Mouse (Mus musculus) hindbrain, embryonic 14.5 days (tissue): Measurements from ENCODE around the gene Zfp652. TPM values are rescaled to one million over a fixed set of nuclear protein-coding genes. Genes with fewer than 3 reads are reported as not detected.

Experiments used
- ATAC-seq: fragments of 200-750 bp; cut with Nextera tagmentation; 2 replicates; pipeline ENCODE4 v1.8.0; 2017; ENCODE audit warnings: moderate number of reproducible peaks, mild to moderate bottlenecking, moderate TSS enrichment, moderate library complexity; ENCODE audit not compliant: low FRiP score
- DNase-seq: peaks from one replicate; pipeline ENCODE4 v3.0.0-alpha.2; 2015; ENCODE audit warnings: low spot score
- H3K27ac ChIP-seq: fragments of 300-500 bp; sonication (generic); 2 replicates; pipeline ENCODE4 v1.5.1; 2014; ENCODE audit warnings: mild to moderate bottlenecking, moderate library complexity
- H3K27me3 ChIP-seq: fragments of 300-500 bp; sonication (generic); 2 replicates; pipeline ENCODE4 v1.6.1; 2014; ENCODE audit warnings: mild to moderate bottlenecking, low read length, mixed read lengths; ENCODE audit not compliant: control insufficient read depth, insufficient read depth
- H3K36me3 ChIP-seq: fragments of 300-500 bp; sonication (generic); replicated peaks from 2 replicates; pipeline ENCODE4 v1.6.1; 2014; ENCODE audit not compliant: control insufficient read depth, insufficient read depth
- H3K4me1 ChIP-seq: fragments of 300-500 bp; sonication (generic); replicated peaks from 2 replicates; pipeline ENCODE4 v1.6.1; 2014; ENCODE audit warnings: antibody characterized with exemption, low read length, mixed read lengths; ENCODE audit not compliant: control insufficient read depth, insufficient read depth
- H3K4me2 ChIP-seq: fragments of 300-500 bp; sonication (generic); replicated peaks from 2 replicates; pipeline ENCODE4 v1.6.1; 2014; ENCODE audit warnings: mild to moderate bottlenecking, moderate library complexity
- H3K4me3 ChIP-seq: fragments of 300-500 bp; sonication (generic); replicated peaks from 2 replicates; pipeline ENCODE4 v1.5.1; 2014; ENCODE audit warnings: mild to moderate bottlenecking, low read length
- H3K9ac ChIP-seq: fragments of 300-500 bp; sonication (generic); 2 replicates; pipeline ENCODE4 v1.6.1; 2014
- H3K9me3 ChIP-seq: fragments of 300-500 bp; sonication (generic); 2 replicates; pipeline ENCODE4 v1.6.1; 2016; ENCODE audit warnings: low read length; ENCODE audit not compliant: control insufficient read depth
- WGBS: fragments of 180-500 bp; shearing (Covaris S2); extraction: QIAGEN DNeasy Blood & Tissue Kit; methylation state at CpG from one replicate; pipeline ENCODE4 v1.1.7; 2014; 5-methylcytosine and 5-hydroxymethylcytosine counted together
- polyA plus RNA-seq: library from polyadenylated mRNA; unstranded; fragments of >200 nt; fragmentation: Nextera tagmentation; extraction: Ambion mirVana; gene quantifications from 2 replicates; pipeline ENCODE4 v1.2.1, GENCODE M21; 2014

Gene Zfp652
- polyA plus RNA-seq, 1 experiment from 2014 or later, result 12.8 TPM

DNA sequence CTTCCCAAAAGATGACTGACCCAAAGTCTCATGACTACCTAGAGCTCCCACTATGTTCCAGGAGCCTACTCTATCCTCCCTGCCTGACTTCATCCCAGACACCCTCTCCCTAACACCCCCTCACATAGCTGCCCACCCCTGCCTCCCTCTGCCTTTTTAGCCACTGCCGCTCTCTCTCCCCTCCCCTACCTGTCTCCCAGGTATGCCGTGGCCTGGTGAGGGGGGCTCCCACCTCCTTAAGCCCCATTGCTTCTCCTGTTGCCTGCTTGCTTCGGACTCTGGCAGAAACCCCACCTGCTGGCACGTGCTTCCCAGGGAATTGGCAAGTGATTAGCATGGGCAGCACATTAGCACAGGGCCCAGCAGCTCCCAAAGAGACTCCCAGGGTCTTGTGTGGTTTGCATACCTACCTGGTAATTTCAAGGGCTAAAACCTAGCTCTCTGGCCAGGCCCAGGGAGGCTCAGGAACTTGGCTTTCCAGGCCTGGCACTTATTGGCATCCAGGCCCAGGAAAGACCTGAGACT is 117.1 kb downstream of the Zfp652 start:
- Histone ChIP-seq H3K4me1 (peaks cover 15% of the 10 kb centered on the region; the same call in 1 of the 2 replicates), H3K4me3 (no peak overlapping the region)

DNA sequence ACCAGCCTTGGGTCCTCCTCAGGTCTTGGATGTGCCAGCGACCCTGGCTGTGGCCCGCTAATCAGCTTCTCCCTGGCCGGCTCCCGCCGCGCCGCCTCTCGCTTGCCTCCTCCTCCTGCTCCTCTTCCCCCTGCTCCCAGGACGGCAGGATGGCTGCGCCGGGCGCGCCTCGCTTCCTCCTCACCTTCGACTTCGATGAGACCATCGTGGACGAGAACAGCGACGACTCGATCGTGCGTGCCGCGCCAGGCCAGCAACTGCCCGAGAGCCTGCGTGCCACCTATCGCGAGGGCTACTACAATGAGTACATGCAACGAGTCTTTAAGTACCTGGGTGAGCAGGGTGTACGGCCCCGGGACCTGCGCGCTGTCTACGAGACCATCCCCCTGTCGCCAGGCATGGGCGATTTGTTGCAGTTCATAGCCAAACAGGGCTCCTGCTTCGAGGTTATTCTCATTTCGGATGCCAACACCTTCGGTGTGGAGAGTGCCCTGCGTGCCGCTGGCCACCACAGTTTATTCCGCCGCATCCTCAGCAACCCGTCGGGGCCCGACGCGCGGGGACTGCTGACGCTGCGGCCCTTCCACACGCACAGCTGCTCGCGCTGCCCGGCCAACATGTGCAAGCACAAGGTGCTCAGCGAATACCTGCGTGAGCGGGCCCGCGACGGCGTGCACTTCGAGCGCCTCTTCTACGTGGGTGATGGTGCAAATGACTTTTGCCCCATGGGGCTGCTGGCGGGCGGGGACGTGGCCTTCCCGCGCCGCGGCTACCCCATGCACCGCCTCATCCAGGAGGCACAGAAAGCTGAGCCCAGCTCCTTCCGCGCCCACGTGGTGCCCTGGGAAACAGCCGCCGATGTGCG is 118.2 kb downstream of the Zfp652 start:
- H3K36me3 ChIP-seq, result no peaks in the 10 kb centered on the region
- peak overlapping the region; percentile 16; the same call in 1 of the 2 replicates for H3K9ac ChIP-seq
- H3K4me3 ChIP-seq, result peak overlapping the region; percentile 21
- H3K9me3 ChIP-seq, result no peaks in the 10 kb centered on the region
- no peak overlapping the region for H3K27ac ChIP-seq
- peak overlapping the region; percentile 49 for H3K4me2 ChIP-seq
- DNase-seq (no peak), ATAC-seq (no peak)
- peaks cover 93% of the 10 kb centered on the region for H3K27me3 ChIP-seq
- H3K4me1 ChIP-seq, result peaks cover 15% of the 10 kb centered on the region; the same call in 1 of the 2 replicates
- WGBS, result 2% methylated on average over 80 of the region's 80 CpGs

More for the DNA sequence above, 117.1 kb downstream of the Zfp652 start:
- 36% methylated on average over 4 of the region's 4 CpGs for WGBS
- DNase-seq, result no peak
- Histone ChIP-seq H3K27me3 (peaks cover 93% of the 10 kb centered on the region), H3K4me2 (no peak overlapping the region), H3K27ac (no peak overlapping the region), H3K9ac (no peak overlapping the region), H3K36me3 (no peaks in the 10 kb centered on the region), H3K9me3 (no peaks in the 10 kb centered on the region)
- no peak for ATAC-seq

DNA sequence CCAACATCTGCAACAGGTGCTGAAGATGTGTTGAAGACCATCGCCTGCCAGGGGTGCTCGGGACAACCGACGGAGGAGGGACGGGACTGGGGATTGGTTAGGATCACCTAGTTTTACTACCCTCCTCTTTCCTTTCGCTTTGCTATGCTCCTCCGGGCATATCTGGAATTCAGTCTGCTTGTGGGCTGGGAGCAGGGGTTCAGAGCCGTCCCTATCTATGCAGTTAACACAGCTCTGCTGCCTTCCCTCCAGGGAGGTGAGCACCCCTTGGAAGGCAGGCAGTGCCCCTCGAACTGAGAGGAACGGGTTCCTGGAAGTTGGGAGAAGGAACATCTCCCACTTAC is 118.8 kb downstream of the Zfp652 start:
- peak overlapping the region; percentile 21 for H3K4me3 ChIP-seq
- H3K27ac ChIP-seq, result no peak overlapping the region
- H3K4me2 ChIP-seq, result peak overlapping the region; percentile 49
- ATAC-seq (no peak), DNase-seq (no peak)
- H3K27me3 ChIP-seq, result peaks cover 96% of the 10 kb centered on the region
- H3K4me1 ChIP-seq, result peaks cover 15% of the 10 kb centered on the region; the same call in 1 of the 2 replicates
- H3K36me3 ChIP-seq, result no peaks in the 10 kb centered on the region
- H3K9me3 ChIP-seq, result no peaks in the 10 kb centered on the region
- peak overlapping the region; percentile 16; the same call in 1 of the 2 replicates for H3K9ac ChIP-seq
- 2% methylated on average over 10 of the region's 10 CpGs for WGBS

DNA sequence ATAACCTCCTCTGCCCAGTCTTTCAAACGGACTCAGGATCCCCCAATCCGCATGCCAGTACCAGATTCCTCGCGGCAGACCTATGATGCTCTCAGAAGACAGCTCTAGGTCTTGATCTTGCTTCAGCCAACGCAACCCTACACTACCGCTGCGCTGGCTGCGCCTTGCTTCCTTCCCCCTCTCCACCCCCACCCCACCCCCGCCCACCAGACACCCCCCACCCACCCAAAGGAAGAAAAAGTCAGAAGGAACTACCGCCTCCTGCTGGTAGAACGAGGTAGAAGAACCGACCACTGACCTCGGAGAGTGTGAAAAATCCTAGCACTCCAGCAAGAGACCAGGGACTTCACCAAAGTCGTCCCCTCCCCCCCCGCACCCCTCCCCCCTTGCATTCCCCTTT is 119.2 kb downstream of the Zfp652 start:
- ATAC-seq (no peak), DNase-seq (no peak)
- 5% methylated on average over 14 of the region's 15 CpGs for WGBS
- Histone ChIP-seq H3K4me3 (peak overlapping the region; percentile 21; the same call in 1 of the 2 replicates), H3K9me3 (no peaks in the 10 kb centered on the region), H3K27ac (no peak overlapping the region), H3K36me3 (no peaks in the 10 kb centered on the region), H3K9ac (no peak overlapping the region), H3K27me3 (peaks cover 95% of the 10 kb centered on the region), H3K4me2 (no peak overlapping the region), H3K4me1 (peaks cover 15% of the 10 kb centered on the region; the same call in 1 of the 2 replicates)

DNA sequence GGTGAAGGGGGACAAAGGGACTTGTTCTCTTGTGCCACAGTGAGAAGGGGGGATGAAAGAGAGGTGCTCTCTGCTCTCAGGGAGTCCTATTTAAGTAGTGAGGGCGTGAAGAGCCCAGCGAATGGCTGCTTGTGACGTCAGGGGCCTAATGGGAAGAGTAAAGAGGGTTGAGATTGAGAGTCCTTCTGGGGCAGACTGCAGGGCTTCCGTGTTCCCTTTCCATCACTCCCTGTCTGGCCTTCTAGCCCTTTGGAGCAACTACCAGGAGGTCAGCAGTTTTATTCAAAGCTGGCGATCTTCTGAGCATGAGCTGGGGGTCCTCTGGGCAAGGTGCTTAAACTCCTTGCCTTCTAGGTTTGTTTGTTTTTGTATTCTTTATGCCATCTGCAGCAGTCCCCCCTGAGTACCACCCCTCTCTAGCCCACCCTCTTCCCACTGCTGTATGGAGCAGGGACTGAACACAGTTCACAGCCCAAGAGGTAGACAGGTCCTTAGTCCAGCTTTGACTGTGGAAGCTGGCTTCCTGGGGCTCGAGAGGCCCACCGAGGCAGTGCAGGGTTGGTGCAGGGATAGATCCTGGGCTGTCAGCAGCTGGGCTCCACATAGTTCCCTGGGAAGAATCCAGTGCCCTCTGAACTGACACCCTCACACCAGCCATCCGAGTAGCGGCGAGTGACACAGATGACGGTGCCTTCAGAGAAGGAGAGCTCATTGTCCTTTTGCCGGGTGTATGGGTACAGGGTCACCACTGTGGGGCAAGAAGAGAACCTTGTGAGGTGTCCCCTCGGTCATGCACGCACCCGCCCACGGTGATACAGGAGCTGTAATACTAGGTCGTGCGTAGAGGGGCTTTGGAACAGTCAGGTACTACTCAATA is 119.9 kb downstream of the Zfp652 start:
- WGBS, result 34% methylated on average over 18 of the region's 18 CpGs

DNA sequence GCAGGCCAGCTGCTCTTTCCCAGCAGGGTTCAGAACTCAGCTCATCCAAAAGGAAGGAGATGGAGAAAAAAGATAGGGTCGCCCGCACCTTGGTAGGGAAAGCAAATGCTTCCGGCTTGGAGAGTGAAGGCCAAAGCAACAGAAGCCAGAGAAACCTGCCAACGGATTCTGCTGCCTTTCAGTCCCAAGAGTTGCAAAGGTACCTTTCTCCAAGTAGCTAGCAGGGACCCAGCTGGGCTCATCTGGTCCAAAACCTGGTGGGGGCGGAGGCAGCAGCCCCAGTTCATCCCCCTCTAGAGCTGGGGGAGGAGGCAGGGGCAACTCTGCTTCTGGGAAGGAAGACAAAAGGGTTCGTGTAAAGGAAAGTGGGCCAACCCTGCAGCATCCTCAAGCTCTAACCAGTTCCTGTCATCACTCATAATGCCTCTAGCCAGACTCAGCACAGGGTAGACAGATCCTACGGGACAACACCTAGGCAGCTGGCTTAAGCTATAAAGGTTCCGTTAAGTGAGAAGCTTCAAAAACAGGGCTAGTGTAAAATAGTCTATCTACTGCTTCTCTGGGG is 120.6 kb downstream of the Zfp652 start:
- Histone ChIP-seq H3K4me2 (no peak overlapping the region), H3K9ac (no peak overlapping the region), H3K4me3 (no peak overlapping the region), H3K36me3 (no peaks in the 10 kb centered on the region), H3K4me1 (peaks cover 15% of the 10 kb centered on the region; the same call in 1 of the 2 replicates), H3K27ac (no peak overlapping the region), H3K9me3 (no peaks in the 10 kb centered on the region), H3K27me3 (peaks cover 90% of the 10 kb centered on the region)
- no peak for DNase-seq
- no peak for ATAC-seq
- WGBS, result 27% methylated on average over 8 of the region's 8 CpGs

More for the DNA sequence above, 119.9 kb downstream of the Zfp652 start:
- Histone ChIP-seq H3K27me3 (peaks cover 94% of the 10 kb centered on the region), H3K4me2 (no peak overlapping the region), H3K9me3 (no peaks in the 10 kb centered on the region), H3K4me1 (peaks cover 15% of the 10 kb centered on the region; the same call in 1 of the 2 replicates), H3K36me3 (no peaks in the 10 kb centered on the region), H3K4me3 (no peak overlapping the region), H3K9ac (no peak overlapping the region), H3K27ac (no peak overlapping the region)
- DNase-seq (no peak), ATAC-seq (no peak)

DNA sequence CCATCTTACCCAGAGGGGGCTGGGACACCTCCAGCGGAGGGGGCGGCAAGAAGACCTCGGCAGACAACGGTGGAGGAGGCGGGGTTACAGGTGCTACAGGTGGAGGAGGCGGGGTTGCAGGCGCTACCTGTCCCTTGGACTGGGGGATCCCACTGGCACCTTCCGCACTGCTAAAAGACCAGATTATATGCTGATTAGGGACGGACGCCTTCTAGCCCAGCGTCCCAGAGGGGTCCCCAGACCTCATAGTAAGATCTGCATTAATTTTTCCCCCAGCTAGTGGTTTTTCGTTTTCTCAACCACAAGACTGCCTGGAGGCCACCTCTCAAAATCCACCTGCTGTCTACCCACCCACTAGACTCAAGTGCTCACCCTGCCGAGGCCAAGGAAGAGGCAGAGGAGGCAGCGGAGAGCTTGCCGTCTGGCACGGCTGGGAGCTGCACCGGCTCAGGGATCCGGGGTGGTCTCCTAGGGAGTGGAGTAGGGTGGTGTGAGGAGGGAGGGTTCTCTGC is 121.2 kb downstream of the Zfp652 start:
- peaks cover 84% of the 10 kb centered on the region for H3K27me3 ChIP-seq
- H3K4me1 ChIP-seq, result peaks cover 15% of the 10 kb centered on the region; the same call in 1 of the 2 replicates
- no peak overlapping the region for H3K4me2 ChIP-seq
- no peaks in the 10 kb centered on the region for H3K9me3 ChIP-seq
- no peaks in the 10 kb centered on the region for H3K36me3 ChIP-seq
- H3K9ac ChIP-seq, result no peak overlapping the region
- DNase-seq (no peak), ATAC-seq (no peak)
- no peak overlapping the region for H3K4me3 ChIP-seq
- H3K27ac ChIP-seq, result no peak overlapping the region
- WGBS, result 5% methylated on average over 18 of the region's 18 CpGs

DNA sequence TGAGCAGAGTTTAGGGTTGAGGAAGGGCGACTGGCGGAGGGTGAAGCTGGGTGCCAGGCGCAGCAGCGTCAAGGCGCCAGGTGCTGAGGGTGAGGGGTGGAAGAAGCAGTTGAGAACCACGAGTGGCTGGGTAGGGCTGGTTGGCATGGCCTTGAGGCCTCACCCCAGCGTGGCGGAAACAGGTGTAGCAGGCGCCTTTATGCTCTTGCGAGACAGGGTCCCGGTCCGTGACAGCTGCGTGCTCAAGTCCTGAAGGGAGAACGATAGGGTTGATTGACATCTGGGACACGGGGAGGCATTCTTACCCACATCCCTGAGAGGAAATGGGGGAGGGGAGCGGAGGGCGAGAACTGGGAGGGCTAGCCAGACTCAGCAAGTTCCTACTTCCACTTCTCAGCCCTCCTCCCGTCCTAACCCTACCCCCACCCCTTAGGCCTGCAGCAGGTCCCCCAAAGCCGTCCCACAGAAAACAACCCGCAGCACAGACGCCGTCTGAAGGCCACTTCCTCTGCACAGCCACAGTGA is 121.7 kb downstream of the Zfp652 start:
- H3K27ac ChIP-seq, result no peak overlapping the region
- DNase-seq (no peak), ATAC-seq (no peak)
- H3K27me3 ChIP-seq, result peaks cover 79% of the 10 kb centered on the region
- H3K4me2 ChIP-seq, result no peak overlapping the region
- 6% methylated on average over 22 of the region's 22 CpGs for WGBS
- no peaks in the 10 kb centered on the region for H3K36me3 ChIP-seq
- H3K9ac ChIP-seq, result no peak overlapping the region
- no peaks in the 10 kb centered on the region for H3K9me3 ChIP-seq
- H3K4me1 ChIP-seq, result peaks cover 15% of the 10 kb centered on the region; the same call in 1 of the 2 replicates
- H3K4me3 ChIP-seq, result no peak overlapping the region
